Mouse (Mus musculus) hindbrain, embryonic 15.5 days (tissue): Measurements from ENCODE around the gene Pcnx2. TPM values are rescaled to one million over a fixed set of nuclear protein-coding genes. Genes with fewer than 3 reads are reported as not detected.

Source experiments
- ATAC-seq: fragments of 200-750 bp; cut with Nextera tagmentation; 2 replicates; pipeline ENCODE4 v1.8.0; 2017; ENCODE audit warnings: low read depth, moderate number of reproducible peaks, moderate TSS enrichment; ENCODE audit not compliant: low FRiP score
- H3K27ac ChIP-seq: fragments of 300-500 bp; sonication (generic); replicated peaks from 2 replicates; pipeline ENCODE4 v1.5.1; 2015; ENCODE audit warnings: mild to moderate bottlenecking, inconsistent platforms
- H3K27me3 ChIP-seq: fragments of 300-500 bp; sonication (generic); 2 replicates; pipeline ENCODE4 v1.6.1; 2015; ENCODE audit warnings: control low read depth, inconsistent platforms
- H3K36me3 ChIP-seq: fragments of 300-500 bp; sonication (generic); 2 replicates; pipeline ENCODE4 v1.6.1; 2015; ENCODE audit warnings: control low read depth, inconsistent platforms
- H3K4me1 ChIP-seq: fragments of 300-500 bp; sonication (generic); replicated peaks from 2 replicates; pipeline ENCODE4 v1.6.1; 2015; ENCODE audit warnings: control low read depth, inconsistent platforms
- H3K4me2 ChIP-seq: fragments of 300-500 bp; sonication (generic); 2 replicates; pipeline ENCODE4 v1.6.1; 2015; ENCODE audit warnings: moderate library complexity, mild to moderate bottlenecking, inconsistent platforms
- H3K4me3 ChIP-seq: fragments of 300-500 bp; sonication (generic); 2 replicates; pipeline ENCODE4 v1.5.1; 2015; ENCODE audit warnings: mild to moderate bottlenecking, inconsistent platforms
- H3K9ac ChIP-seq: fragments of 300-500 bp; sonication (generic); 2 replicates; pipeline ENCODE4 v1.6.1; 2015; ENCODE audit warnings: inconsistent platforms
- H3K9me3 ChIP-seq: fragments of 300-500 bp; sonication (generic); 2 replicates; pipeline ENCODE4 v1.6.1; 2016; ENCODE audit warnings: control low read depth, inconsistent platforms
- WGBS: fragments of 180-500 bp; shearing (Covaris S2); methylation state at CpG from one replicate; pipeline ENCODE4 v1.1.7; 2015; 5-methylcytosine and 5-hydroxymethylcytosine counted together
- polyA plus RNA-seq: library from polyadenylated mRNA; unstranded; fragments of >200 nt; fragmentation: Nextera tagmentation; extraction: Ambion mirVana; gene quantifications from 2 replicates; pipeline ENCODE4 v1.2.1, GENCODE M21; 2015

Pcnx2 gene
- polyA plus RNA-seq, 1 experiment from 2014 or later: 5.2 TPM

DNA sequence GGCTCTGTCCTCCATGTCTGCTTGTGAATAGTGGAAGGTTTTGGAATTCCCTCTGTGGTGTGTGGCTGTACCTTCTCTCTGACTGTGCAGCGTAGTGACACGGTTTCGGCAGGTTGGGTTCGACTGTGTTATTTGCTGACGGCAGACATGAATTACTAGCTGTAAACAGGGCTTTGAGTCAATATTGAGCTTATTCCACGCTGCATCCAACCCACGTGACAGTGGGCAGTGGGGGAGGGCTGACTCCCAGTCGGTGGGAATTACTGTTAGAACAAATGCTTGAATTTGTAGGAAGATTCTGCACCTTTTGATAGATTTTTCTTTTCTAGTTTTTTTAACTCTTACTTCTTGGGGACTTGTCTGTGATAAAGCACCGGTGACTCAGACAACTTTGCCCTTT, 16.3 kb upstream of the Pcnx2 start:
- Histone ChIP-seq H3K4me1 (peaks cover 16% of the 10 kb centered on the region), H3K9ac (no peak overlapping the region), H3K36me3 (no peaks in the 10 kb centered on the region), H3K4me3 (no peak overlapping the region), H3K9me3 (no peaks in the 10 kb centered on the region), H3K4me2 (no peak overlapping the region), H3K27me3 (peaks cover 42% of the 10 kb centered on the region), H3K27ac (no peak overlapping the region)
- WGBS: 80% methylated on average over 9 of the region's 9 CpGs
- ATAC-seq: no peak

DNA sequence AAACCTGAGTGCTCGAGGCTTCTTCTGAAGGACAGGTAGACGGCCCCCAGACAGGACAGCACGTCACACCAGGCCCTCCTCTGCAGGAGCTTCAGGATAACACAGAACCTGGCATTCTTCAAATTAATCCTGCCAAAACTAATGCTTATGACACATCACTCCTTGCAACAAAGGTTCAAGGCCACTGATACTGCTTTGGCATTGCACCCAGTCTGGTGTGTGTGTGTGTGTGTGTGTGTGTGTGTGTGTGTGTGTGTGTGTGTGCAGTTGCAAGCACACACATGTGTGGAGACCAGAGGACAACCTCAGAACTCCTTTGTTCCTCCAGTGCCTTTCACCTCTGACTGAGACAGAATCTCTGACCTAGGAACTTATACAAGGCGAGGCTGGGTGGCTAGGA, 15.1 kb upstream of the Pcnx2 start:
- WGBS: 81% methylated on average over 4 of the region's 4 CpGs
- ATAC-seq: no peak
- Histone ChIP-seq H3K4me1 (peaks cover 16% of the 10 kb centered on the region), H3K27me3 (peaks cover 49% of the 10 kb centered on the region), H3K36me3 (no peaks in the 10 kb centered on the region), H3K4me2 (no peak overlapping the region), H3K9ac (no peak overlapping the region), H3K27ac (no peak overlapping the region), H3K4me3 (no peak overlapping the region), H3K9me3 (no peaks in the 10 kb centered on the region)

DNA sequence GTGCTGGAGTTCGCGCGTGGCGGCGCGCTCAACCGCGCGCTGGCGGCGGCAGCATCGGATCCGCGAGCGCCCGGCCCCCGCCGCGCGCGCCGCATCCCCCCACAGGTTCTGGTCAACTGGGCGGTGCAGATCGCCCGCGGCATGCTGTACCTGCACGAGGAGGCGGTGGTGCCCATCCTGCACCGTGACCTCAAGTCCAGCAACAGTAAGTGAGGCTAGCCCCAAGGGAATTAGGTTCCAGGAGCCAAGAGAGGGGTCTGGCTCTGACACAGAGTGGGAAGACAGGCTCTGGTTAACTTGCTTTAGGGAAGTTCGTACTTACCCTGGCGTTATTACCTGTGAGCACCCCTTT, 13.1 kb upstream of the Pcnx2 start:
- ATAC-seq: peak; percentile 31
- H3K4me3 ChIP-seq: peak overlapping the region; percentile 54
- H3K36me3 ChIP-seq: no peaks in the 10 kb centered on the region
- no peak overlapping the region for H3K27ac ChIP-seq
- WGBS: 2% methylated on average over 31 of the region's 31 CpGs
- H3K9ac ChIP-seq: peak overlapping the region; percentile 42
- H3K9me3 ChIP-seq: no peaks in the 10 kb centered on the region
- H3K4me1 ChIP-seq: peaks cover 16% of the 10 kb centered on the region
- peak overlapping the region; percentile 88 for H3K4me2 ChIP-seq
- H3K27me3 ChIP-seq: peaks cover 53% of the 10 kb centered on the region

DNA sequence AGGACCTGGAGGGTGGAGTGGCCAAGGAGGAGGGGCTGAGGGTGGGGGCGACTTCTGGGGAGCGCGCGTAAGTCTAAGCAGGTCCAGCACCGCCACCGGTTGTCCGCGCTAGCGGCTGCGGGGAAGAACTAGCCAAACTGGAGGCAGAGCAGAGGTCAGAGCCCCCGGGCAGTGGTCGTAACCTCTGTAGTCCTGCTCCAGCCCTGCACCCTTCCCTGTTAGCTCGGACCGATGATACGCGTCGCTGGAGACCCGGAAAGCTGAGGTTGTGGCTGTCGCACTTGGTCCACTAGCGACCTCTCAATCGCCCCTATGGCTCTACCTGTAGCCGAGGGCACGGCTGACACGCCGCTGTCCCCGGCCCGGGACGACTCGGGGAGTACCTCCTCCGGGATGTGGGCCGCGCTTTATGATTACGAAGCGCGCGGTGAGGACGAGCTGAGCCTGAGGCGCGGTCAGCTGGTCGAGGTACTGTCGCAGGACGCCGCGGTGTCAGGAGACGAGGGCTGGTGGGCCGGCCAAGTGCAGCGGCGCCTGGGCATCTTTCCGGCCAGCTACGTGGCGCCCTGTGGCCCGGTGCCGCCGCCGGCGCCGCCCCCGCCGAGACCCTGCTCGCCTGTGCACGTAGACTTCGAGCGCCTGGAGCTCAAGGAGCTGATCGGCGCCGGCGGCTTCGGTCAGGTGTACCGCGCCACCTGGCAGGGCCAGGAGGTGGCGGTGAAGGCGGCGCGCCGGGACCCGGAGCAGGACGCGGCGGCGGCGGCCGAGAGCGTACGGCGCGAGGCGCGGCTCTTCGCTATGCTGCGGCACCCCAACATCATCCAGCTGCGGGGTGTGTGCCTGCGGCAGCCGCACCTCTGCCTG, 12.5 kb upstream of the Pcnx2 start, which contains the start of gene Map3k21:
Gene Map3k21, plus strand, starts transcription at position 86 of the 864 bp plus-strand sequence.
- Histone ChIP-seq H3K9me3 (no peaks in the 10 kb centered on the region), H3K9ac (peak within 1 kb of the TSS; percentile 42), H3K4me2 (peak within 1 kb of the TSS; percentile 88), H3K36me3 (no peaks in the 10 kb centered on the region), H3K27me3 (peaks cover 53% of the 10 kb centered on the region), H3K27ac (no peak within 1 kb of the TSS), H3K4me1 (peaks cover 16% of the 10 kb centered on the region), H3K4me3 (peak within 1 kb of the TSS; percentile 54)
- ATAC-seq: peak; percentile 66
- WGBS: under 1% methylated on average over 91 of the region's 93 CpGs

DNA sequence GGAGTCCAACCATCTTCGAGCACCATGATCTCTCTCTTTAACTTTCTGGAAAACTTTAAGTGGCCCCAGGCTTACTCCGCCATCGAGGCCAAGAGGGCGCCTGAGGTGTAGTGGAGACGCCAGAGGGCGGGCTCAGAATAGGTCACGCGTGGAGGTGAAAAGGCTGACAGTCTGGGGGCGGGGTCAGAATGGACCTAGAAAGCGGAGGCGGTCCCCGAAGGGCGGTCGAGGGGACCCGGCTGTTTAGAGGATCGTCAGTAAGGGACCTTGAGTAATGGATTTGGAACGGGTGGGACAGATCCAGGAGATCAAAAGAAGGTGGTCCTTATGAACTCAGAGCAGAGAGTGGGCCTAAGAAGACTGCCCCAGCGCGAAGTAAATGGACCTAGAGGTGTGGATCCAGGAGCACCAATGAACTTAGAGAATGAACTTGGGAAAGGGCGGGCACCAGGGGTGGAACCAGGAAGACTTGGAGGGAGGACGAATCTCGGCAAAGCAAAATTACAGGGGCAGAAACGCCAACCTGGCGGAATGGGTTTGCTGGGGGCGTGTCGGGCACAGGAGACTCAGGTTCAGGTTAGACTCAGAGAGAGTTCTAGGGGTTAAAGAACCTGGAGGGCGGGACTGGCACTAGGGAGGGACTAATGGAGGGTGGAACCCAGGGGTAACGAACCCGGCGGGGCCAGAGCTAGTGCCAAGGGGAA, 11.7 kb upstream of the Pcnx2 start:
- WGBS: 5% methylated on average over 30 of the region's 30 CpGs
- H3K9ac ChIP-seq: peak overlapping the region; percentile 42; the same call in 1 of the 2 replicates
- H3K4me2 ChIP-seq: peak overlapping the region; percentile 88
- H3K36me3 ChIP-seq: no peaks in the 10 kb centered on the region
- peak overlapping the region; percentile 54 for H3K4me3 ChIP-seq
- peaks cover 16% of the 10 kb centered on the region for H3K4me1 ChIP-seq
- peaks cover 53% of the 10 kb centered on the region for H3K27me3 ChIP-seq
- H3K27ac ChIP-seq: no peak overlapping the region
- no peaks in the 10 kb centered on the region for H3K9me3 ChIP-seq
- 0 out of 2 replicates have a peak, but pooled peaks have one; percentile 10 for ATAC-seq

DNA sequence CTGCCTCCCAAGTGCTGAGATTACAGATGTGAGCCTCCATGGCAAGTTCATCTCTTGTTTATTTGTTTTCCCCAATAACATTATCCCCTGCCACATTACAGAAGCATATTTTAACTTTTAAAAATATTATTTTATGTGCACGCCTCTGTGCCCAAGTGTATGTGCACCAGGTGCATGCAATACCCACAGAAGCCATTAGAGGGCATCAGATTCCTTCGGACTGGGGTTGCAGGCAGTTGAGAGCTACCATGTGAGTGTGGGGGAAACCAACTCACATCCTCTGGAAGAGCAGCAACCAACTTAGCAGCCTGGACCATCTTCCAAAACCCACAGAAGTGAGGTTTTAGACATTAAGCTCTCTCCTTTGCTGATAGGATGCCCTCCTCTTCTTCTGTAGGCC, 9.2 kb upstream of the Pcnx2 start:
- no peaks in the 10 kb centered on the region for H3K36me3 ChIP-seq
- no peak overlapping the region for H3K4me3 ChIP-seq
- no peak overlapping the region for H3K9ac ChIP-seq
- no peak overlapping the region for H3K27ac ChIP-seq
- H3K4me1 ChIP-seq: peaks cover 16% of the 10 kb centered on the region
- H3K9me3 ChIP-seq: no peaks in the 10 kb centered on the region
- H3K27me3 ChIP-seq: peaks cover 38% of the 10 kb centered on the region
- no peak overlapping the region for H3K4me2 ChIP-seq
- WGBS: 76% methylated on average over 2 of the region's 2 CpGs
- ATAC-seq: no peak

DNA sequence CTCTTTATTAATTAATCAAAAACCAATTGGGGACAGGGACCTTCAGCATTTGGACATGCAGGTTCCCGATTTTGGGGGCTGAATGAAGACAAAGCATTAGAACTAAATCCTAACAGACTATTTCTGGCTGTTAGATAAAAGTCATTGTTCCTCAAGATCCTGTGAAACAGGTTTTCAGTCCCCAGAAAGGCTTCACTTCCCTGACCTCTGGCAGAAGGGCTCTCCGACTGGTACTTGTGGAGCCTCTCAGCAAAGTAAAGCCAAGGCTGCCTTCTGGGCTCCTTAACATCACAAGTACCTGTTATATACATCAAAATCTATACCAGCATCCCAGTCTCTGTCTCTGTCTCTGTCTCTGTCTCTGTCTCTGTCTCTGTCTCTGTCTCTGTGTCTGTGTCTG, 7.2 kb upstream of the Pcnx2 start:
- Histone ChIP-seq H3K36me3 (no peaks in the 10 kb centered on the region), H3K4me3 (no peak overlapping the region)

DNA sequence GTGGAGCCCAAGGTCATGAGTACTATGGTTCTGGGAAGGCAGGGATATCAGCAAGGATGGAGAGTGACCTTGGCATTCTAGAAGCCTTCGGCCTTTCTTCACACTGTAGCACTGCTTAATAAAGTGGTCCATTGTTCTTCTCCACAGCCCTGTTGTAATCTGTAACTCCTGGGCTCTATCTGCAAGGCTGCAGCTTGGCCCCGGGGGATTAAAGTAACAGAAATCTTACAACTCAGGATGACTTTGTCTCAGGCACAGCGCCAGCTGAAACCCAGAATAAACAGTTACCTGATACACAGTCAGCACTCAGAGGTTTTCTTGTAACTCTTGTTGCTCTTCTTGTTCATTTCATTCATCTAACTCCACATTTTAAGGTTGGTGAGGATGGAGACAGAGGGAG, 4.4 kb upstream of the Pcnx2 start:
- Histone ChIP-seq H3K4me1 (peaks cover 7% of the 10 kb centered on the region), H3K4me2 (no peak overlapping the region), H3K36me3 (no peaks in the 10 kb centered on the region), H3K4me3 (no peak overlapping the region), H3K27ac (no peak overlapping the region), H3K9ac (no peak overlapping the region), H3K27me3 (peaks cover 3% of the 10 kb centered on the region; the same call in 1 of the 2 replicates), H3K9me3 (no peaks in the 10 kb centered on the region)
- no peak for ATAC-seq
- 62% methylated on average over 3 of the region's 3 CpGs for WGBS

More for the DNA sequence above, 7.2 kb upstream of the Pcnx2 start:
- no peak for ATAC-seq
- H3K27ac ChIP-seq: no peak overlapping the region
- peaks cover 20% of the 10 kb centered on the region for H3K27me3 ChIP-seq
- H3K9me3 ChIP-seq: no peaks in the 10 kb centered on the region
- H3K4me2 ChIP-seq: no peak overlapping the region
- 78% methylated on average over 2 of the region's 2 CpGs for WGBS
- no peak overlapping the region for H3K9ac ChIP-seq
- peaks cover 7% of the 10 kb centered on the region for H3K4me1 ChIP-seq

DNA sequence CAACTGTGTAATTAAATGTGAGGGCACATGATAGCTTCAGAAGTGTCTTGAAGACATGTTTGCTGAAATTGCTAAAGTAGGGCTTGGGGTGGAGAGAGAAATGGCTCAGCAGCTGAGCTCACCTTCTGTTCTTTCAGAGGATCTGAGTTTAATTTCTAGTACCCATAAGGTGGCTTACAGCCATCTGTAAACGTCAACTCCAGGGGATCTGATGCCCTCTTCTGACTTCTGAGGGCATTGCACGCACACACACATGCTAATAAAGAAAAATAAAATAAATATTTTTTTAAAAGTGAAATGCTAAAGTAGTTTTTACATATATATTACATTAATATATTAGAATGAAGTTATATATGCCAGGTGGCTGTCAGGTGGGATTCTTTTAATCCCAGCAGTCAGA, 3.0 kb upstream of the Pcnx2 start:
- no peak overlapping the region for H3K27ac ChIP-seq
- no peaks in the 10 kb centered on the region for H3K9me3 ChIP-seq
- no peak for ATAC-seq
- H3K36me3 ChIP-seq: no peaks in the 10 kb centered on the region
- no peak overlapping the region for H3K9ac ChIP-seq
- H3K27me3 ChIP-seq: no peaks in the 10 kb centered on the region
- no peak overlapping the region for H3K4me3 ChIP-seq
- 24% methylated on average over 2 of the region's 2 CpGs for WGBS
- H3K4me1 ChIP-seq: peaks cover 16% of the 10 kb centered on the region
- no peak overlapping the region for H3K4me2 ChIP-seq

DNA sequence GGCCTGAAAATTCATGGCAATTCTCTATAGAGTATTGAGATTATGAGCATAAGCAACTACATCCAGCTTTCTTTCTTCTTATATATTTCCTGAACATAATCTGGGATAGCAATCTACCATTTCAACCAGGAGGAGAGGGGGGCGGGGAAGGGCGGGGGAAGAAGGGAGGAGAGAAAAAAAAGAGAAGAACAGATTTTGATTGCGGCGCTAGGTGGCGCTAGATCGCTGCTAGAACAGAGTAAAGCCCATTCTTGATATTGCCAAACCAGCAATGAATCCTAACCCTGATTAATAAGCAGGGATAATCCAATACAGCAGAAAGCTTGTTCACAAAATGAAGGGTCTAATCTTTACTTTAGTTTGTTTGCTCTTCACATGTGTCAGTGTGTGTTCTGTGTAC, 782 bp upstream of the Pcnx2 start:
- H3K9ac ChIP-seq: peak overlapping the region; percentile 74
- peak overlapping the region; percentile 66 for H3K4me2 ChIP-seq
- peaks cover 16% of the 10 kb centered on the region for H3K4me1 ChIP-seq
- WGBS: 0% methylated on average over 6 of the region's 6 CpGs
- no peaks in the 10 kb centered on the region for H3K9me3 ChIP-seq
- peak overlapping the region; percentile 87 for H3K27ac ChIP-seq
- no peak for ATAC-seq
- no peaks in the 10 kb centered on the region for H3K36me3 ChIP-seq
- peak overlapping the region; percentile 79 for H3K4me3 ChIP-seq
- no peaks in the 10 kb centered on the region for H3K27me3 ChIP-seq

DNA sequence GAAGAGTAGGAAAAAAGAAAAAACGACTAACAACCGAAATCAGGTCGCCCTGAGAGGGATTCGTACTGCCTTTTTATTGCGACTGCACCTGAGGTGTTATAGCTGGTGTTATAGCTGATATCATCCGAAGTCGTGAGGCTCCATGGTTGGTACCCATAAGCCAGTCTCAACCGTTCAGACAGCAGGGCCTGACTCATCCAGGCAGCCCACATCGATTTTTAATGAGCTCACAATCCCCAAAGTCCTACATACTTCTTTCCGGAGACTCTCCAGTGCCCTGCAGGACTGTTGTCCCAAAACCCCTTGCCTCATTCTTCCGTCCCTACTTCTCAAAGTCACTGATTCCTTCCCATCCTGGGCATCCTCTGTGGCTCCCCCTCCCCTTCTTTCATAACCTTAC, 729 bp downstream of the Pcnx2 start:
- ATAC-seq: peak; percentile 3; the same call in 1 of the 2 replicates
- peaks cover 16% of the 10 kb centered on the region for H3K4me1 ChIP-seq
- H3K4me3 ChIP-seq: peak overlapping the region; percentile 79
- H3K27me3 ChIP-seq: no peaks in the 10 kb centered on the region
- peak overlapping the region; percentile 66 for H3K4me2 ChIP-seq
- H3K27ac ChIP-seq: peak overlapping the region; percentile 87; the same call in 1 of the 2 replicates
- WGBS: 59% methylated on average over 11 of the region's 11 CpGs
- peak overlapping the region; percentile 74 for H3K9ac ChIP-seq
- no peaks in the 10 kb centered on the region for H3K36me3 ChIP-seq
- H3K9me3 ChIP-seq: no peaks in the 10 kb centered on the region

DNA sequence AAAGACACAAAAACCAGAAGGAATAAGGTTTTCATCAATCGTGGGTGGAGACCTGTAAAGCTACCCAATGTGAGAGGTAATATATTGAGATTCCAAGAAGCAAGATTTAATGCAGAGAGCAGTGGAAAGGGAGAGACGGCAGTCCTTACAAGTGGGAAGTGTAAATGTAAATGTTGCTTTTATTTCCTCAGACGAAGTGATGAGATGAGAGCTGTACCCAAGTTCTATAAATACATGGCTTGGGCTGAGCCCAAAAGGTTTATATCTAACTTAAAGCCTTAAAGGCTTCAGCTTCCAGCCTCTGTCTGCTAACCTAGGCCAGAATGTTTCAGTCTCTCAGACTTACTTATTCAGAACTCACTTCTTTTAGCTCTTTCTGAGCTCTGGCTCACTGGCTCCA, 8.2 kb downstream of the Pcnx2 start:
- H3K27ac ChIP-seq: no peak overlapping the region
- no peak overlapping the region for H3K9ac ChIP-seq
- H3K4me2 ChIP-seq: no peak overlapping the region
- 85% methylated on average over 3 of the region's 3 CpGs for WGBS
- no peaks in the 10 kb centered on the region for H3K4me1 ChIP-seq
- H3K9me3 ChIP-seq: no peaks in the 10 kb centered on the region
- no peak overlapping the region for H3K4me3 ChIP-seq
- ATAC-seq: no peak
- no peaks in the 10 kb centered on the region for H3K27me3 ChIP-seq
- peaks cover 46% of the 10 kb centered on the region for H3K36me3 ChIP-seq
